Mouse (Mus musculus): Measurements from ENCODE around the gene Pcyt1a. TPM values are rescaled to one million over a fixed set of nuclear protein-coding genes. Genes with fewer than 3 reads are reported as not detected.
"Not testable (repeated sequence)": the region's sequence is repeated elsewhere in the genome, so short reads cannot be mapped to it uniquely, and the experiment has no call there.

The Pcyt1a gene
- polyA plus RNA-seq, 1 experiment from 2014 or later: 47.6 TPM

DNA sequence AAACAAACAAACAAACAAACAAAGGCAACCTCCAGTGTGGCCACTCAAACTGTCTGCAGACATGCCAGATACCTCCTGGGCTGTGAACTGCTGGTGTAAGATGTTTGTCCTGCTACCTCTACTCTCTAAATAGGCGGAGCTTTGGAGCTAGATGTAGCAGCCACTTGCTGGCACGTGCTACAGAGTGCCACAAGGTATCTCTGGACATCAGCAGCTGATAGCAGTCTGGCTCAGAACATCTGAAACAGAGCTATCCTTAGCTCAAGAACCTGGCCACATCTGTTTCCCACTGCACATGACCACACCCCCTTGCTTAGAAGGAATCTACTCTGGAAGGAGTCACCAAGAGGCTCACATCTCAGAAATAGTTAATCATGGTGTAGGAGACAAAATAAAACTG lies 54.5 kb downstream of the Pcyt1a start:
- Histone ChIP-seq H3K9me3 (no peaks in the 10 kb centered on the region), H3K4me1 (no peaks in the 10 kb centered on the region), H3K36me3 (no peaks in the 10 kb centered on the region), H3K9ac (replicated peaks) (no peak overlapping the region), H3K4me2 (replicated peaks) (no peak overlapping the region), H3K4me3 (no peak overlapping the region), H3K27me3 (no peaks in the 10 kb centered on the region), H3K27ac (replicated peaks) (no peak overlapping the region)
- 75% methylated on average over 2 of the region's 2 CpGs for WGBS
- ATAC-seq (replicated peaks): no peak

DNA sequence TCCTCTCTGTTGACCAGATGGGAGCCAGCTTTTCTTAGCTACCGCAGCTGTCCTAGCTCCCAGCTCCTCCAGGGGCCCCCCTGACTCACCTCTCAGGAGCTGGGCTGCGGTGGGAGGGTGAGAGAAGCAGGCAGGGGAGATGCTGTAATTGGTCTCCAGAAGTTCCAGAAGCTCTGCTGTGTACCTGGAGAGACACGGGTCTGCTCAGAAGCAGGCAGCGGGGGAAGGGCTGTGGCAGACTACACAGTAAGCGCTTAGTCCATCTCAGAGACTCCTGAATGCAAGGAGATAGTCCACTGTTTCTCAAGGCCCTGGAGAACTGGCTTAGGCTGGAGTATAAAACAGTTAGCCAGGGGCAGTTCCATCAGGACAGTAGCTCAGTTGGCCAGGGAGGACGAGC lies 55.3 kb downstream of the Pcyt1a start:
- no peaks in the 10 kb centered on the region for H3K9me3 ChIP-seq
- 78% methylated on average over 6 of the region's 6 CpGs for WGBS

DNA sequence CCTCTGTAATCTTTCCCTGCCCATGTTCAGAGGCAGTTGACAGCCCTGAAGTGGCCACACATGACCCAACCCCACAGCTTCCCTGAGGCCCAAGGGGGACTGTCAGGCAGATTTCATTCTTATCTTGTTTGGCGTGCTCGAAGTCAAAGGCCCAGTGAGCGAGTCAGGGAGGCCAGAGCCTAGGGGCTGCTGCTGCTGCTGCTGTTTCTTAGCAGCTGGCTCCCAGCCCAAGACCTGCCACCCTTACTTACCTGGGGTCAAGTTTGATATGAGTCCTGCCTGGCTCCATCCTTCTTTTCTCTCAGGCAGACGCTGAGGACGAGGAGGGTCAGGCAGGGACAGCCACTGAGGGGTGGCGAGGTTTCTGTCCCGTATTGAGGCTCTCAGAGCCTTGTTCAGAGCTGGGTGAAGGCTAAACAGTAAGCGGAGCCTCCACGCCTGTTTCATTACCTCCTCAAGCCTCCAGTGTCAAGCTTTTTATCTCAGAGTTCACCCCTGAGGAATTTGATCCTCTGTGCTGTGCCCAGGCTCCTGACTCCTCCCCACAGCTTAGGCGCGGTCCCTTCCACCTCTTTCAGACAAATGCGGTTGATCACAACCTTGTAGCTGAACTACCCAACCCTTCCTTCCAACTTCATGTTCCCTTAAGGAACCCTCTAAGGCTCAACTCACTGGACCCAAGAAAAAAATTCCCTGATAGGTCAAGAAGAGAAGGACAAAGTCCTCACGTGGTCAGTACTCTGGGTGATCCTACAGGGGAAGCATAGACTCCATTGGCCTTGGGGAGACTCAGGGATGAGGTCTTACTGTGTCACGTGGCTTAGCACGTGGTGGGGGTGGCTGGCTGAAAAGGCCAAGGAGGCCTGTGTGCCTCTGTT lies 56.8 kb downstream of the Pcyt1a start, which contains the start of gene Slc51a:
TSS of gene Slc51a (minus strand) at position 646 of the 878 bp plus-strand sequence.
- no peak for ATAC-seq (replicated peaks)
- no peaks in the 10 kb centered on the region for H3K4me1 ChIP-seq

More for the DNA sequence above, 55.3 kb downstream of the Pcyt1a start:
- no peak overlapping the region for H3K4me3 ChIP-seq
- H3K4me2 ChIP-seq (replicated peaks): no peak overlapping the region
- no peak overlapping the region for H3K27ac ChIP-seq (replicated peaks)
- no peaks in the 10 kb centered on the region for H3K4me1 ChIP-seq
- no peaks in the 10 kb centered on the region for H3K36me3 ChIP-seq
- H3K27me3 ChIP-seq: no peaks in the 10 kb centered on the region
- H3K9ac ChIP-seq (replicated peaks): no peak overlapping the region
- no peak for ATAC-seq (replicated peaks)

GRCm38 (mm10) chr16:32488939-32489338 lies 58.2 kb downstream of the Pcyt1a start:
- no peak for ATAC-seq (replicated peaks)
- H3K4me3 ChIP-seq: no peak overlapping the region
- no peaks in the 10 kb centered on the region for H3K36me3 ChIP-seq
- no peaks in the 10 kb centered on the region for H3K4me1 ChIP-seq
- no peak overlapping the region for H3K4me2 ChIP-seq (replicated peaks)
- H3K9me3 ChIP-seq: no peaks in the 10 kb centered on the region
- H3K9ac ChIP-seq (replicated peaks): no peak overlapping the region
- H3K27ac ChIP-seq (replicated peaks): no peak overlapping the region
- 97% methylated on average over 3 of the region's 3 CpGs for WGBS
- H3K27me3 ChIP-seq: no peaks in the 10 kb centered on the region

More for the DNA sequence above, 56.8 kb downstream of the Pcyt1a start, which contains the start of gene Slc51a:
- Histone ChIP-seq H3K9me3 (no peaks in the 10 kb centered on the region), H3K4me2 (replicated peaks) (no peak within 1 kb of the TSS), H3K27me3 (no peaks in the 10 kb centered on the region), H3K4me3 (no peak within 1 kb of the TSS), H3K9ac (replicated peaks) (no peak within 1 kb of the TSS), H3K36me3 (no peaks in the 10 kb centered on the region), H3K27ac (replicated peaks) (no peak within 1 kb of the TSS)
- WGBS: 67% methylated on average over 15 of the region's 15 CpGs

GRCm38 (mm10) chr16:32494371-32494770 lies 63.6 kb downstream of the Pcyt1a start:
- H3K27ac ChIP-seq (replicated peaks); H3K36me3 ChIP-seq; H3K9ac ChIP-seq (replicated peaks); ATAC-seq (replicated peaks); H3K27me3 ChIP-seq; H3K4me2 ChIP-seq (replicated peaks); H3K4me3 ChIP-seq; H3K4me1 ChIP-seq; H3K9me3 ChIP-seq: not testable (repeated sequence)
- WGBS: 78% methylated on average over 6 of the region's 6 CpGs

- WGBS: 78% methylated on average over 3 of the region's 3 CpGs
- no peak for ATAC-seq (replicated peaks)
Measured at GRCm38 (mm10) chr16:32495965-32496364, 65.2 kb downstream of the Pcyt1a start, which contains the start of gene Zdhhc19. Zdhhc19 (plus strand) TSS chr16:32496265.

DNA sequence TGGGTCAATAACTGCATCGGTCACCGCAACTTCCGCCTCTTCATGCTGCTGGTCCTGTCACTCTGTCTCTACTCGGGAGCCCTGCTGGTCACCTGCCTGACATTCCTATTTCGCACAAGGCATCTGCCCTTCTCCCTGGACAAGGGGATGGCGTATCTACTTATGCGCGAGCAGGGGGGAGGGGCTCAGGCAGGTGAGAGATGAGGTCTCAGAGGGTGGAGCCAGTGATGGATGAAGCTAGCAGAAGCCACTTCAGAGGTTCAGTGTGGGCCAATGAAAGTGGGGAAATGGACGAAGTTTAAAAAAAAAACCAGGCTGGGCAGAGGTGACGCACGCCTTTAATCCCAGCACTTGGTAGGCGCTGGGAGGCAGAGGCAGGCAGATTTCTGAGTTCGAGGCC lies 68.3 kb downstream of the Pcyt1a start:
- no peaks in the 10 kb centered on the region for H3K36me3 ChIP-seq
- no peak for ATAC-seq (replicated peaks)
- no peak overlapping the region for H3K27ac ChIP-seq (replicated peaks)
- H3K4me1 ChIP-seq: peaks cover 6% of the 10 kb centered on the region; the same call in 1 of the 2 replicates
- H3K27me3 ChIP-seq: no peaks in the 10 kb centered on the region
- WGBS: 75% methylated on average over 13 of the region's 13 CpGs
- no peaks in the 10 kb centered on the region for H3K9me3 ChIP-seq
- H3K4me2 ChIP-seq (replicated peaks): no peak overlapping the region
- H3K4me3 ChIP-seq: no peak overlapping the region
- H3K9ac ChIP-seq (replicated peaks): no peak overlapping the region

More at GRCm38 (mm10) chr16:32495965-32496364, 65.2 kb downstream of the Pcyt1a start, which contains the start of gene Zdhhc19:
- Histone ChIP-seq H3K9me3 (no peaks in the 10 kb centered on the region), H3K27ac (replicated peaks) (no peak within 1 kb of the TSS), H3K36me3 (no peaks in the 10 kb centered on the region), H3K4me3 (no peak within 1 kb of the TSS), H3K27me3 (no peaks in the 10 kb centered on the region), H3K4me2 (replicated peaks) (no peak within 1 kb of the TSS), H3K9ac (replicated peaks) (no peak within 1 kb of the TSS), H3K4me1 (peaks cover 6% of the 10 kb centered on the region; the same call in 1 of the 2 replicates)

DNA sequence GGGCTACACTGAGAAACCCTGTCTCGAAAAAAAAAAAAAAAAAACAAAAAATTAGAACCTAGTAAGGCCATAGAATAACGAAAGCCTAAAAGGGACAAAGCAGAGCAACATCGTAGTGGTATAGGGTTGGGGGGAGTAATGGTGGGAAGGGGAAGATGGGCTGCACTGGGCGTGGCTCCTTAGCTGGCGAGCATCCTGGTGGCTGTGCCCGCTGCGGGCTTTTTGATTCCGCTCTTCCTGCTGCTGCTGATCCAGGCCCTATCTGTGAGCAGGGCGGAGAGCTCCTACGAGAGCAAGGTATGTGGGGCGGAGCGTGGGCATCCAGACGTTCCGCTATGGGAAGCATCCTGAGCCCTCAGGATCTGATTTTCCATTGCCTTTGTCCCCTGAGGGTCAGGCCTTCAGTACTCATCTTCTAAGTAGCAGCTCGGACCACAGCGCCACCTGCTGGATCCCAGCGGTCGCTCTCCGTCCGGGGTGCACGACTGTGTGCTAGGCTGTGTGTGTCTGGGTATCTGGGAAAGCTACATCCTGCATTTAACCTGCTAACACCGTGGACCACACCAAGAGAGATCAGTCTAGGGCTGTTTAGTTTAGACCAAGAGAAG lies 68.8 kb downstream of the Pcyt1a start:
- Histone ChIP-seq H3K4me3 (peak overlapping the region; percentile 44), H3K27me3 (no peaks in the 10 kb centered on the region), H3K4me2 (replicated peaks) (peak overlapping the region; percentile 60), H3K36me3 (no peaks in the 10 kb centered on the region), H3K4me1 (peaks cover 6% of the 10 kb centered on the region; the same call in 1 of the 2 replicates), H3K27ac (replicated peaks) (peak overlapping the region; percentile 63; the same call in 1 of the 2 replicates), H3K9me3 (no peaks in the 10 kb centered on the region), H3K9ac (replicated peaks) (peak overlapping the region; percentile 65)
- WGBS: 8% methylated on average over 22 of the region's 22 CpGs
- peak; percentile 95 for ATAC-seq (replicated peaks)

DNA sequence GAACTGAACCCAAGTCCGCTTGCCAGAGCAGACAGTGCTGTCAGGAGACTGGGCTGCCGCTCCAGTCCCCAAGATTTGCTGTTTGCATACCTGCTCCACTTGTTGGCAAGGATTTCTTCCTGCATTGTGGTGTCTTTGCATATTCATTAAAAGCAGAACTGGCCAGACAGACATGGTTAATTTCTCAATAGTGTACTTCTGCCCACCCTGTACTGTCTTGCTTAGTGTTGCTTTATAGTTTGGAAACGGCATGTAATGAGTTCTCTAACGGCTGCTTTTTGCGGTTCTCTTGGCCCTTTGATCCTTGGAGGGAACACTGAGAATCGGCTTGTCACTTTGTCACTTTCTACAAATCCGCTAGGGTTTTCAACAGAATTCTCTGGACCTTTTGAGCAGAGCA lies 70.7 kb downstream of the Pcyt1a start:
- Histone ChIP-seq H3K27ac (replicated peaks) (no peak overlapping the region), H3K4me3 (no peak overlapping the region), H3K4me2 (replicated peaks) (no peak overlapping the region), H3K36me3 (no peaks in the 10 kb centered on the region), H3K27me3 (no peaks in the 10 kb centered on the region), H3K4me1 (peaks cover 6% of the 10 kb centered on the region; the same call in 1 of the 2 replicates), H3K9me3 (no peaks in the 10 kb centered on the region), H3K9ac (replicated peaks) (no peak overlapping the region)
- ATAC-seq (replicated peaks): no peak
- 61% methylated on average over 7 of the region's 7 CpGs for whole genome bisulfite sequencing

DNA sequence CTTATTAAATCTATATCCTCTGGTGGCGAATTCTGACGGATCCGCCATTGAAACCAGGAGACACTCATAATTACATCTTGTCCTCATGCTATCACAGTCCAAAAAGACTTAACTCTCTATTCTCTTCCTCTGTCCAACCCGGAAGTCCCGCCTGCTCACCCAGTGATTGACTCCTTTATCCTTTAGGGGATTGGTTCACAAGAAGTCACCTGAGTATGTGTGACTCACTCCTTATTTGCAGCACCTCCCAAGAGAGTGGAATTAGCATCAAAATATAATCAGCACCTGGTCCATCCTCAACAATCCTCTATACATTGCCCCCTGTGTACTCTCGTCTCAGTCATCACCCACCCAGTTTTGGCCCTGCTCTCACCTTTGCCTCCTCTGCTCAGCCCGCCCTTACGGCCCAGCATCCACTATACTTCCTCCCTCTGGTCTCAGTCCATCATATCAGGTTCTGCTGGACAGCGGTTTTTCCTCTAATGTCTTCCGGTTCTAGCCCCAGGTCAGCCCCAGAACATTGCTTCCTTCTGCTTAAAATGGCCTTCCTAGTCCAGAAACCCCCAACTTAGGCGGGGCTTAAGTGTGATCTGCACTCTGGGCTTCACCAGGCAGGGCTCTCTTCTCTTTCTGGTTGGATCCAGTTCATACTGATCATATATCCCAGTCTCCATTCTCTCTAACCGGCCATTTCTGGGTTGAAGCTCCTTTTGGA lies 72.1 kb downstream of the Pcyt1a start:
- peaks cover 6% of the 10 kb centered on the region; the same call in 1 of the 2 replicates for H3K4me1 ChIP-seq
- H3K9ac ChIP-seq (replicated peaks): no peak overlapping the region
- H3K27me3 ChIP-seq: no peaks in the 10 kb centered on the region
- ATAC-seq (replicated peaks): no peak
- no peaks in the 10 kb centered on the region for H3K9me3 ChIP-seq
- WGBS: 90% methylated on average over 12 of the region's 12 CpGs
- H3K4me3 ChIP-seq: no peak overlapping the region
- H3K4me2 ChIP-seq (replicated peaks): no peak overlapping the region
- no peaks in the 10 kb centered on the region for H3K36me3 ChIP-seq
- no peak overlapping the region for H3K27ac ChIP-seq (replicated peaks)

DNA sequence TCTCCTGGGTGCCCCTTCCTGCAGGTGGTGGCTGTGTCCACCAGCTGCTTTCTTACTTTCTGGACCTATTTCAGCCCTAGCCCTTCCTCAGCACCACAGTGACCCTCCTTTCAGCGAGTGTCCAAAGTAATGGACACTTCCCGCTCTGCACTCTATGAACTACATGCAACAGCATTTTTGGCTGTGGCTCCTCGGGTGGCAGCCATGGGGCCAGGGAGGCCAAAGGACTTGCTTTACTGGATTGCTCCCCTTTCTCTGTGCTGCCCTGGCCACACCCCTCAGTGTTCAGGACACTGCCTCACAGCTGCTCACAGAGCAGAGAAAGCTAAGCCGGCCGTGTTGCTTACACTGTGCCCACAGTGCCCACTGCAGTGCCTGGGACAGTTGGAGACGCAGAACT lies 72.9 kb downstream of the Pcyt1a start:
- Histone ChIP-seq H3K4me1 (peaks cover 6% of the 10 kb centered on the region), H3K27ac (replicated peaks) (no peak overlapping the region), H3K9me3 (no peaks in the 10 kb centered on the region), H3K4me2 (replicated peaks) (no peak overlapping the region), H3K9ac (replicated peaks) (no peak overlapping the region), H3K27me3 (no peaks in the 10 kb centered on the region), H3K4me3 (no peak overlapping the region), H3K36me3 (no peaks in the 10 kb centered on the region)
- WGBS: 73% methylated on average over 6 of the region's 6 CpGs
- ATAC-seq (replicated peaks): no peak

- Histone ChIP-seq H3K4me2 (replicated peaks) (no peak overlapping the region), H3K27ac (replicated peaks) (no peak overlapping the region), H3K9ac (replicated peaks) (no peak overlapping the region), H3K36me3 (no peaks in the 10 kb centered on the region), H3K27me3 (no peaks in the 10 kb centered on the region), H3K4me1 (peaks cover 13% of the 10 kb centered on the region), H3K4me3 (no peak overlapping the region), H3K9me3 (no peaks in the 10 kb centered on the region)
- WGBS: 79% methylated on average over 8 of the region's 8 CpGs
- no peak for ATAC-seq (replicated peaks)
Measured at GRCm38 (mm10) chr16:32506298-32506697, 75.6 kb downstream of the Pcyt1a start.

Data from forebrain, embryonic 15.5 days (tissue).